Mouse (Mus musculus) CD4-positive naive resting alpha-beta T cell, adult 57 days (primary cell): ENCODE data around the gene Irgm2. TPM values are rescaled to one million over a fixed set of nuclear protein-coding genes. Genes with fewer than 3 reads are reported as not detected.

Experiments used
- total RNA-seq: library from RNA; stranded (reverse); gene quantifications from one replicate; pipeline ENCODE4 v1.2.4, GENCODE M21; 2023

Gene Irgm2
- total RNA-seq: 17.2 TPM

GRCm38 (mm10) chr11:58199229-58200037 lies at the start of gene Irgm2, which contains the start of gene Igtp:
Gene Irgm2 (plus strand): TSS chr11:58199618.
Gene Igtp (plus strand): TSS chr11:58199556.

GRCm38 (mm10) chr11:58168167-58168915 lies 31.1 kb upstream of the Irgm2 start, which contains the start of gene Gemin5:
Gene Gemin5 (minus strand): TSS chr11:58168539.

GRCm38 (mm10) chr11:58171459-58172091 lies 27.8 kb upstream of the Irgm2 start, which contains the start of gene Mrpl22:
Gene Mrpl22 (plus strand): TSS chr11:58171661.

Other genes with a start within 250 kb of the Irgm2 start
- gene Larp1, start 190.6 kb upstream of the Irgm2 start, total RNA-seq: 121 TPM
- not detected for gene Gm12248, start 106.5 kb upstream of the Irgm2 start, total RNA-seq
- gene Cnot8, start 95.5 kb upstream of the Irgm2 start, total RNA-seq: 43.9 TPM
- 25.9 TPM for gene Gemin5, start 31.1 kb upstream of the Irgm2 start, total RNA-seq
- 26.0 TPM for gene Mrpl22, start 28.0 kb upstream of the Irgm2 start, total RNA-seq
- gene Igtp, start 62 bp upstream of the Irgm2 start, total RNA-seq: 94.7 TPM
- gene 4930438A08Rik, start 75.2 kb downstream of the Irgm2 start, total RNA-seq: not detected
- gene Zfp692, start 107.5 kb downstream of the Irgm2 start, total RNA-seq: 33.3 TPM
- gene Zfp672, start 130.7 kb downstream of the Irgm2 start, total RNA-seq: 40.5 TPM
- 21.3 TPM for gene Sh3bp5l, start 131.1 kb downstream of the Irgm2 start, total RNA-seq
- not detected for gene Lypd8, start 179.4 kb downstream of the Irgm2 start, total RNA-seq
- not detected for gene 1810065E05Rik, start 221.5 kb downstream of the Irgm2 start, total RNA-seq
- gene Gm12253, start 232.9 kb downstream of the Irgm2 start, total RNA-seq: not detected